Mouse (Mus musculus): Measurements from ENCODE around the gene Atoh7.
"Not testable (repeated sequence)": the region's sequence is repeated elsewhere in the genome, so short reads cannot be mapped to it uniquely, and the experiment has no call there.

Atoh7 gene

GRCm38 (mm10) chr10:63099521-63099920 lies at the start of gene Atoh7:
TSS of gene Atoh7 (plus strand) at chr10:63099651.
- DNase-seq (ENCODE audit: low spot score) = no peak

- no peak for DNase-seq (ENCODE audit: low spot score)
Observed at GRCm38 (mm10) chr10:63051267-63051666, 48.2 kb upstream of the Atoh7 start.

- no peak for DNase-seq (ENCODE audit: low spot score)
Observed at GRCm38 (mm10) chr10:63052011-63052410, 47.4 kb upstream of the Atoh7 start.

- DNase-seq (ENCODE audit: low spot score) = no peak
Observed at GRCm38 (mm10) chr10:63053007-63053406, 46.4 kb upstream of the Atoh7 start.

- not testable (repeated sequence) for DNase-seq (ENCODE audit: low spot score)
Observed at GRCm38 (mm10) chr10:63054071-63054470, 45.4 kb upstream of the Atoh7 start.

- DNase-seq (ENCODE audit: low spot score) = no peak
Observed at GRCm38 (mm10) chr10:63054586-63054985, 44.9 kb upstream of the Atoh7 start.

- DNase-seq (ENCODE audit: low spot score) = no peak
Observed at GRCm38 (mm10) chr10:63056966-63057750, 42.3 kb upstream of the Atoh7 start.

- no peak for DNase-seq (ENCODE audit: low spot score)
Observed at GRCm38 (mm10) chr10:63059862-63060261, 39.6 kb upstream of the Atoh7 start, which contains the start of gene Pbld1. TSS of gene Pbld1 (plus strand) at chr10:63060162.

- DNase-seq (ENCODE audit: low spot score) = peak; percentile 29
Observed at GRCm38 (mm10) chr10:63060406-63060805, 39.0 kb upstream of the Atoh7 start.

- DNase-seq (ENCODE audit: low spot score) = no peak
Observed at GRCm38 (mm10) chr10:63061266-63061665, 38.2 kb upstream of the Atoh7 start.

- DNase-seq (ENCODE audit: low spot score) = no peak
Observed at GRCm38 (mm10) chr10:63062696-63063095, 36.8 kb upstream of the Atoh7 start.

- no peak for DNase-seq (ENCODE audit: low spot score)
Observed at GRCm38 (mm10) chr10:63063365-63063764, 36.1 kb upstream of the Atoh7 start.

GRCm38 (mm10) chr10:63064516-63064915 lies 34.9 kb upstream of the Atoh7 start:
- DNase-seq (ENCODE audit: low spot score) = no peak

GRCm38 (mm10) chr10:63065561-63065960 lies 33.9 kb upstream of the Atoh7 start:
- DNase-seq (ENCODE audit: low spot score) = no peak

GRCm38 (mm10) chr10:63065988-63066387 lies 33.5 kb upstream of the Atoh7 start:
- peak; percentile 63 for DNase-seq (ENCODE audit: low spot score)

- no peak for DNase-seq (ENCODE audit: low spot score)
Observed at GRCm38 (mm10) chr10:63086304-63086703, 13.1 kb upstream of the Atoh7 start.

- no peak for DNase-seq (ENCODE audit: low spot score)
Observed at GRCm38 (mm10) chr10:63089103-63089757, 10.2 kb upstream of the Atoh7 start.

GRCm38 (mm10) chr10:63089758-63090571 lies 9.5 kb upstream of the Atoh7 start:
- peak; percentile 11 for DNase-seq (ENCODE audit: low spot score)

GRCm38 (mm10) chr10:63091915-63092314 lies 7.5 kb upstream of the Atoh7 start:
- DNase-seq (ENCODE audit: low spot score) = no peak

- no peak for DNase-seq (ENCODE audit: low spot score)
Observed at GRCm38 (mm10) chr10:63092616-63093550, 6.6 kb upstream of the Atoh7 start.

GRCm38 (mm10) chr10:63096757-63097156 lies 2.7 kb upstream of the Atoh7 start:
- no peak for DNase-seq (ENCODE audit: low spot score)
